Mouse (Mus musculus) midbrain, embryonic 16.5 days (tissue): ENCODE results near the gene Prss48. TPM values are rescaled to one million over a fixed set of nuclear protein-coding genes. Genes with fewer than 3 reads are reported as not detected.

Source experiments
- ATAC-seq: fragments of 200-750 bp; cut with Nextera tagmentation; 2 replicates; pipeline ENCODE4 v1.8.0; 2017; ENCODE audit warnings: moderate TSS enrichment
- H3K27ac ChIP-seq: fragments of 300-500 bp; sonication (generic); 2 replicates; pipeline ENCODE4 v1.5.1; 2014; ENCODE audit warnings: mild to moderate bottlenecking, low read length, mixed read lengths
- H3K27me3 ChIP-seq: fragments of 300-500 bp; sonication (generic); 2 replicates; pipeline ENCODE4 v1.6.1; 2014; ENCODE audit warnings: low read depth, low read length, mixed read lengths; ENCODE audit not compliant: control insufficient read depth, insufficient read depth
- H3K36me3 ChIP-seq: fragments of 300-500 bp; sonication (generic); 2 replicates; pipeline ENCODE4 v1.6.1; 2014; ENCODE audit warnings: mild to moderate bottlenecking, low read length, moderate library complexity, mixed read lengths; ENCODE audit not compliant: control insufficient read depth, insufficient read depth
- H3K4me1 ChIP-seq: fragments of 300-500 bp; sonication (generic); 2 replicates; pipeline ENCODE4 v1.6.1; 2014; ENCODE audit warnings: mild to moderate bottlenecking, low read length, mixed read lengths; ENCODE audit not compliant: control insufficient read depth, insufficient read depth
- H3K4me2 ChIP-seq: fragments of 300-500 bp; sonication (generic); 2 replicates; pipeline ENCODE4 v1.6.1; 2014; ENCODE audit warnings: mild to moderate bottlenecking, low read length, mixed read lengths
- H3K4me3 ChIP-seq: fragments of 300-500 bp; sonication (generic); 2 replicates; pipeline ENCODE4 v1.5.1; 2014; ENCODE audit warnings: low read depth, mild to moderate bottlenecking, low read length, moderate library complexity, mixed read lengths
- H3K9ac ChIP-seq: fragments of 300-500 bp; sonication (generic); 2 replicates; pipeline ENCODE4 v1.6.1; 2014; ENCODE audit warnings: low read depth, low read length, mixed read lengths
- H3K9me3 ChIP-seq: fragments of 300-500 bp; sonication (generic); replicated peaks from 2 replicates; pipeline ENCODE4 v1.6.1; 2014; ENCODE audit warnings: mild to moderate bottlenecking, low read length, mixed read lengths; ENCODE audit not compliant: control insufficient read depth, poor library complexity, severe bottlenecking
- WGBS: fragments of 180-500 bp; shearing (Covaris S2); extraction: QIAGEN DNeasy Blood & Tissue Kit; methylation state at CpG from one replicate; pipeline ENCODE4 v1.1.7; 2014; 5-methylcytosine and 5-hydroxymethylcytosine counted together
- polyA plus RNA-seq: library from polyadenylated mRNA; unstranded; fragments of >200 nt; fragmentation: Nextera tagmentation; extraction: Ambion mirVana; gene quantifications from 2 replicates; pipeline ENCODE4 v1.2.1, GENCODE M21; 2015

The Prss48 gene
- polyA plus RNA-seq, 1 experiment from 2014 or later: not detected

- Histone ChIP-seq H3K27me3 (no peaks in the 10 kb centered on the region), H3K4me1 (no peaks in the 10 kb centered on the region), H3K9me3 (no peaks in the 10 kb centered on the region), H3K4me2 (no peak overlapping the region), H3K4me3 (no peak overlapping the region), H3K36me3 (no peaks in the 10 kb centered on the region), H3K27ac (no peak overlapping the region), H3K9ac (no peak overlapping the region)
- no peak for ATAC-seq
- 81% methylated on average over 3 of the region's 3 CpGs for WGBS
Measured at GRCm38 (mm10) chr3:86011833-86012232, 9.5 kb upstream of the Prss48 start.

DNA sequence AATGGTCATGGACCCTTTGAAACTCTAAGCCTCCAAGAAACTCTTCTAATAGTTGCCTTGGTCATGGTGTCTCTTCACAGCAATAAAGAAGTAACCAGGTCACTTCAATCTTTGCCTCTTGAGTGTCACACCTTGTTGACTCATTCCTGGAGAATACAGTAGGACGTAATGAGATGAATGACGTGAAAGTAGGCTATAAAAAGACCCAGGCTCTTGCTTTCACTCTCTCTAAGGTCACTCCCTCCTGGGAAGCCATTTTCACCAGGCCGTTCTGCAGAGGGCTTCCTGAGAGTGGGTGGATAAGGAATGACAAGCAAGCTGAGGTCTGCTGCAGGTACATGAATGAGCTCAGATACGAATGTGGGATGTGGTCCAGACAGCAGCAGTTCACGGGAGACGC lies 9.1 kb upstream of the Prss48 start:
- Histone ChIP-seq H3K4me1 (no peaks in the 10 kb centered on the region), H3K4me3 (no peak overlapping the region), H3K27me3 (no peaks in the 10 kb centered on the region), H3K4me2 (no peak overlapping the region), H3K9ac (no peak overlapping the region), H3K36me3 (no peaks in the 10 kb centered on the region), H3K9me3 (no peaks in the 10 kb centered on the region), H3K27ac (no peak overlapping the region)
- 93% methylated on average over 6 of the region's 6 CpGs for WGBS
- no peak for ATAC-seq

GRCm38 (mm10) chr3:86010618-86011017 lies 8.3 kb upstream of the Prss48 start:
- 74% methylated on average over 3 of the region's 3 CpGs for WGBS
- no peaks in the 10 kb centered on the region for H3K9me3 ChIP-seq
- H3K4me3 ChIP-seq: no peak overlapping the region
- no peak overlapping the region for H3K9ac ChIP-seq
- no peak overlapping the region for H3K4me2 ChIP-seq
- no peaks in the 10 kb centered on the region for H3K27me3 ChIP-seq
- ATAC-seq: no peak
- no peaks in the 10 kb centered on the region for H3K36me3 ChIP-seq
- H3K4me1 ChIP-seq: no peaks in the 10 kb centered on the region
- H3K27ac ChIP-seq: no peak overlapping the region

DNA sequence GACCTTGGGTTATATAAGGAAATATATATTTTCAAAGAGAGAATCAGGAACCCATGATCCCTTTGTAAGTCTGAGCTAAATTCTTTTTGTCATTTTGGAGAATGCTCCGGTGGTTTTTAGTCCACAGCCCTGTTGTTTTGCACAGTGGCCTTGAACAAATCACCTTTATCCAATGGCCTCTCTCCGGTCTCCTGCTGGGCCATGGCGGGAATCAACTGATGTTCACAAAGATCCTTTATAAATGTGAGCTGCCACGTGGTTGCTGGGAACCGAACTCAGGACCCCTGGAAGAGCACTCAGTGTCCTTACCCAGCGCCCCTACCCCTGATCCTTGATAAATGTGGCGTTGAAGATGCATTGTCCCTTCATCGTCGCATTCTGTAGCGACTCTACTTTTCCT lies 2.5 kb upstream of the Prss48 start:
- H3K9ac ChIP-seq: no peak overlapping the region
- no peak overlapping the region for H3K4me2 ChIP-seq
- H3K9me3 ChIP-seq: no peaks in the 10 kb centered on the region
- no peaks in the 10 kb centered on the region for H3K4me1 ChIP-seq
- no peak overlapping the region for H3K4me3 ChIP-seq
- H3K27ac ChIP-seq: no peak overlapping the region
- ATAC-seq: no peak
- H3K36me3 ChIP-seq: no peaks in the 10 kb centered on the region
- no peaks in the 10 kb centered on the region for H3K27me3 ChIP-seq
- WGBS: 91% methylated on average over 10 of the region's 10 CpGs

- H3K9ac ChIP-seq: no peak overlapping the region
- H3K27me3 ChIP-seq: no peaks in the 10 kb centered on the region
- H3K9me3 ChIP-seq: no peaks in the 10 kb centered on the region
- no peak for ATAC-seq
- H3K27ac ChIP-seq: no peak overlapping the region
- 86% methylated on average over 5 of the region's 5 CpGs for WGBS
- no peak overlapping the region for H3K4me2 ChIP-seq
- no peaks in the 10 kb centered on the region for H3K36me3 ChIP-seq
- no peak overlapping the region for H3K4me3 ChIP-seq
- no peaks in the 10 kb centered on the region for H3K4me1 ChIP-seq
Measured at GRCm38 (mm10) chr3:86002940-86003339, 649 bp upstream of the Prss48 start.

- Histone ChIP-seq H3K27ac (no peak overlapping the region), H3K9me3 (no peaks in the 10 kb centered on the region), H3K4me3 (no peak overlapping the region), H3K4me2 (no peak overlapping the region), H3K36me3 (no peaks in the 10 kb centered on the region), H3K9ac (no peak overlapping the region), H3K4me1 (no peaks in the 10 kb centered on the region), H3K27me3 (no peaks in the 10 kb centered on the region)
- ATAC-seq: no peak
- 96% methylated on average over 3 of the region's 3 CpGs for WGBS
Measured at GRCm38 (mm10) chr3:86001271-86001670, 1.0 kb downstream of the Prss48 start.

GRCm38 (mm10) chr3:85994645-85995044 lies 7.6 kb downstream of the Prss48 start:
- Histone ChIP-seq H3K9me3 (no peaks in the 10 kb centered on the region), H3K36me3 (no peaks in the 10 kb centered on the region), H3K9ac (no peak overlapping the region), H3K4me1 (no peaks in the 10 kb centered on the region), H3K4me3 (no peak overlapping the region), H3K27me3 (no peaks in the 10 kb centered on the region), H3K27ac (no peak overlapping the region), H3K4me2 (no peak overlapping the region)
- 84% methylated on average over 4 of the region's 4 CpGs for whole genome bisulfite sequencing
- ATAC-seq: no peak

DNA sequence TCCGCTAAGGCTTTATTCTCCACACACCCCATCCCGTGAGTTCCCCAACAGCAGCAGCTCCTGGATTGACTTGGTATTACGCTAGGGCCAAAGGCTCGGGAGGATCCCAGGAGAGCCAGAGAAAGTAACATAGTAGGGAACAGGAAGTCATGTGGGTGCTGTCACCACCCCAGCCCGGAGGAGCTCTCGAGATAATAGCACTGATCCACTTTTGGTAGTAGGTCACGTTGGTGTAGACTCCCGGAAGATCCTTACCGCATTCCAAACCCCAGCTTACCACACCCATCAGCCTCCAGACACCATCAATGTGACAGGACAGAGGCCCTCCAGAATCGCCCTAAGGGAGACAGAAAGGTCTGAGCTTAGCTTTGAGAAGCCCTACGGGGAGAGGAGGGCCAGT lies 8.5 kb downstream of the Prss48 start:
- 82% methylated on average over 11 of the region's 11 CpGs for WGBS

DNA sequence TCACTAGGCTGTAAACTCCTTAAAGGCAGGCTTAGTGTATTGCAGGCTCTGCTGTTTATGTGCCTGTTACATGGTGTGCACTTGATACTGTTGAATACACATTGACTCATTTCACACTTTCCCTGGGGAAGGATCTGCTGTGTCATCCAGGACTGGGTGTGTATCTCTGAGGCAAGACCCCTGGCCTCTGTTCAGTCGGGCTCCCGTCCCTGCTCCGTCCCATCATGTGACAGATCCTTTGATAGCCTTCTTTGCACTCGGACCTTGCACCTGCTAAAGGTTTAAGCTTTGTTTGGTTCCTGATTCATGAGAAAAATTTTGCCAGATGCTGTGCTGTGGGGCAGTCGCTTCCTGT lies 10.5 kb downstream of the Prss48 start:
- Histone ChIP-seq H3K27ac (no peak overlapping the region), H3K4me1 (no peaks in the 10 kb centered on the region), H3K4me3 (no peak overlapping the region), H3K4me2 (no peak overlapping the region), H3K36me3 (no peaks in the 10 kb centered on the region), H3K9ac (no peak overlapping the region), H3K27me3 (no peaks in the 10 kb centered on the region), H3K9me3 (no peaks in the 10 kb centered on the region)
- 68% methylated on average over 5 of the region's 5 CpGs for whole genome bisulfite sequencing
- no peak for ATAC-seq

More for the DNA sequence above, 8.5 kb downstream of the Prss48 start:
- Histone ChIP-seq H3K27ac (no peak overlapping the region), H3K9me3 (no peaks in the 10 kb centered on the region), H3K4me1 (no peaks in the 10 kb centered on the region), H3K4me2 (no peak overlapping the region), H3K9ac (no peak overlapping the region), H3K4me3 (no peak overlapping the region), H3K27me3 (no peaks in the 10 kb centered on the region), H3K36me3 (no peaks in the 10 kb centered on the region)
- no peak for ATAC-seq
